Mouse (Mus musculus) urinary bladder, postnatal 14 days (tissue): ENCODE data around the gene Esr2.
"Not testable (repeated sequence)": the region's sequence is repeated elsewhere in the genome, so short reads cannot be mapped to it uniquely, and the experiment has no call there.

Source experiments
- DNase-seq: peaks from one replicate; pipeline ENCODE4 v3.0.0; 2021; ENCODE audit warnings: low spot score

Esr2 gene

DNA sequence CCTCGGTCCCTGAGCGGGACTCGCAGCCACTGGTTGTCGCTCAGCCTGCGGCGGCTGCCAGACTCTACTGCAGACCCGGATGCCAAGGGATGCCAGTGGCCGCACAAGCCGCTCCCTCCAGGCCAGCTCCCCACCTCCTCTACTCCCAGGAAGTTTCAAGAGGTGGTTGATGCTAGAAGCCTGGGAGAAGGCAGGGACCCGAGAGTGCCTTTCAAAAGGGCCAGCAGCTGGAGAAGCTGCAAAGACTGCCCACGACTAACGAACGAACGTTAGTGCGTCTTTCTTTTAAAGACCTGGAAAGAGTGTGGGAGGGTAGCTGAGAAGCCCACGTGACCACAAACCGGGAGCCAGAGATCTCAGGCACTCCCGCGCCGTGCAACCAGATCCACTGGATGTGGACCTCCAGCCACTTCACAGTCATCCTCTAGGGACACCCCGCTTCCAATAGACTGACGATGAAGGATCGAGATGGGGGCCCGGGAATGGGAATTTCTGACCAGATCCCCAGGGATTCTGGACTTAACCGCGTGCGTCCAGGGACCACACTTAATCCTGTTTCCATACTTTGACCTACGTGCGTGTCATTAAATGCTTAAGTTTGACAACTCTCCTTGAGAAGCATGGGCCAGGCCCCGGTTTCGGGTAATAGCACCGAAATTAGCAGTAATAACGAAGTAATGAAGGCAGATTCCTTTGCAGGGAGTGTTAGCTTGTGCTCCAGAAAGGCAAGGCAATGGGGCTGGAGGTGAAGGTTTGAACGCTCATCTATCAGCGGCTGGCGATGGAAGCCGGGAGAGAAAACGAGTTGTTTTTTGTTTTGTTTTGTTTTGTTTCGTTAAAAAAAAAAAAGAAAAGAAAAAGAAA lies at the start of gene Esr2:
Esr2 (minus strand) TSS at position 260 of the 864 bp plus-strand sequence.
- DNase-seq = peak; percentile 16

DNA sequence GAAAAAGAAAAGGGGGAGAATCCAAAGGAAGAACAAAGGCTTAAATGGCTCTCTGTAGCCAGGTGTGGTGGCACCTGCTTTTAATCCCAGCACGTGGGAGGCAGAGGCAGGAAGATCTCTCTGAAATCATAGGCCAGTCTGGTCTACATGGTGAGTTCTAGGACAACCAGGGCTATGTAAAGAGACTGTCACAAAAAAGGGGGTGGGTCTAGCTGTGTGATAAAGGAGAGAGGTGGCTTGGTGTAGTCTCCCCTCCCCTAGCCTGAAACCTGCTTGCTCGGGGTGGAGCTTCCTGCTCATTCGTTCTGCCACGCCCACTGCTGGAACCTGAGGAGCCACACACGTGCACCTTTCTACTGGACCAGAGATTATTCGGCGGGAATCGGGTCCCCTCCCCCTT lies 45.0 kb upstream of the Esr2 start:
- DNase-seq = not testable (repeated sequence)

DNA sequence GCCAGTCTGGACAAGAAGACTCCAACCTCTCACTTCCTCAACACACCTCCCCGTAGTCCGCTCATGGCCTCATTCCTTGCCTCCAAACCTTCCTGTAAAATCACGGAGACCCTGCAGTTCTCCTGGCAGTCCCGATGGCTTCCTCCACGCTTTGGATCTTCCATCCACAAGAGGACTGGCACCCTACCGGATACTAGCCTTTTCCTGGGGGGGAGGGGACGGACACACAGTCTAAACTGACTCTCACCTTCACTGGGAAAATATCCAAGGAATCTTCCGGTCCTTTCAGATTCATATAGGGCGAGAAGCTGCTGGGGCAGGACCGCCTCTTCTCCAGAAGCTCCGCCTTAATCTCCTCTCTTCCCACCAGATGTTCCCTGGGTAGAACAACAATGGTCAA lies 39.7 kb upstream of the Esr2 start:
- DNase-seq = no peak

DNA sequence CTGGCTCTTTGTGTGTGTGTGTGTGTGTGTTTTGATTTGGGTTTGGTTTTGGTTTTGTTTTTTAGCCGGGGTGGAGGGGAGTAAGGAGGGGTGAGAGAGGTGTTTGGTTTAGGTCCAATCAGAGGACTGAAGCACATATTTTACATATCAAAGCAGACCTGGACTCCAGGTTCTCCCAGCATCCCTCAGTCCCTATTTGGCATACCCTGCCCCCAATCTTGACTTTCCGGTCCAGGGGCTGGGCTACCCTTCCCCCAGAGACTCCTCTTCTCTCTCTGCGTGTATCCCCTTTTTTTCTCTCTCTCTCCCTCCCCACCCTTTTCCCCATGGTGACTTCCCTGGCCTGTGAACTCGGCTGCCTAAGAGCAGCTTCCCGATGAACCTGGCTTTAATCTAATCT lies 38.1 kb upstream of the Esr2 start:
- no peak for DNase-seq

DNA sequence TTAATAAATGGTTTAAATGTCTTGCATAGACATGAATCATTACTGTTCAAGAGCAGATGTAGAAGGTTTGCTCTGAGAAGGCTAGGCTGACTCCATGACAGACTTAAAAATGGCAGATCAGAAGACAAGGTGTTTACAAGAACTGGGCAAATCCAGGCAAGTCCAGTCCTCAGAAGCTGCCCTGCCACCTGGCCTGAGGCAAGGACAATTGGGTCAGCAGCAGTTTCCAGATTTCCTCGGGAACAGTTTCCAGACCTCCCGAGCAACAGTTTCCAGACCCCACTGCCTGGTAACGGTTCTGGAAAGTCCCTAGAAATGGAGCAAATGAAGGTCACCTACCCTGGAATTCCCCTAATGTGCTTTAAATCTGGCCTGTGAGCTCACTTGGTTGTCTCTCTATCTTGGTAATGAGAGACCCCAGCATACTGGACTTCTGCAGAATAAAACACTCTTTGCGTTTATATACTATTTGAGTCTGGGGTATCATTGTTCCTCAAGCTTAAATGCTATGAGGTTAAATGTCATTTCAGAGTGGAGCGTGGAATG lies 32.4 kb upstream of the Esr2 start:
- no peak for DNase-seq

DNA sequence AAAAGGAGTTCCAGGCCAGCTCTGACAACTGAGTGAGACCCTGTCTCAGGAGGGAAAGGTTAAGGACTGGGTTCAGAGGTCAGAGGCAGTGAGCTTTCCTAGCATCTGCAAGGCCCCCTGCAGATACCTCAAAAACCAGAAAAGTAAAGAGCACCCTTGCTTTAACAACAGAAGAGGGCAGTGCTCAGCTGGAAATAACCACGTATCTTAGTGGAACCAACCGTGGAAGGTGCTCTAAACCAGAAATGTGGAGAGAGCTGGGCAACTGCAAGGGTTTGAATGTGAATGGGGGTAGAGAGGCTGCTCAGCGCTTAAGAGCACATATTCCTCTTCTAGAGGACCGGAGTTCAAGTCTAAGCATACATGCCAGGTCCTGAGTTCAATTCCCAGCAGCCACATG lies 23.3 kb upstream of the Esr2 start:
- no peak for DNase-seq

DNA sequence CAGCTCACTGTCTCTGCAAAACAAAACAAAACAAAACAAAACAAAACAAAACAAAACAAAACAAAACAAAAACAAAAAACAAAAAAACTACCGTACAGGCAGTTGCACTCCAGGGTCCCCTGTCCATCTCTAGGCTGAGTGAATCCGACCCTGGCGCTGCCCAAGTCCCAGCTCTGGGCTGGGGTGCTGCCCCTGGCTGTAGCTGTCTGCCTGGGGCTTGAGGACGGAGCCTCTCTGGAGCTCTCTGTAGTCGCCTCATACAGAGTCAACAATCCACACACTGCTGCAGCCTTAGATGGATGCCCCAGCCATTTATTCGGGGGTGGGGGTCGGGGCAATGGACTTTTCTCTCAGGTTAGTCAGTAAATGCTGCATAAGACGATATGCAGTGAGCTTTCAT lies 20.0 kb upstream of the Esr2 start:
- DNase-seq = no peak

DNA sequence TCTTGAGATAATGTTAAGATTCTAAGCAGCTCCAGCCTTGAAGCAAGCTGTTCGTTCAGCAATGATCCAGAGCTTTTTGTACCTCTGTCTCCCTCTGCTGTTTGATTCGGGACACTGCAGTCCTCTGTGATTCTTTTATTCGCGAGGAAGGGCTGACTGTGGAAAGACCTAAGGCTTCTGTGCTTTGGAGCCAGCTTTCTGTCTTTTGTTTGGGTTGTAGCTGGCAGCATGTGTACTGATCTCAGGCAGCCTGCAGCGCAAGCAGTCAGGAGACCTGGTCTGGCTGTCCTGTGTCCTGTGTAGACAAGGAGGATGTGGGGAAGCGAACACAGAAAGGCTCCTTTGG lies 19.6 kb upstream of the Esr2 start:
- DNase-seq = peak; percentile 69

DNA sequence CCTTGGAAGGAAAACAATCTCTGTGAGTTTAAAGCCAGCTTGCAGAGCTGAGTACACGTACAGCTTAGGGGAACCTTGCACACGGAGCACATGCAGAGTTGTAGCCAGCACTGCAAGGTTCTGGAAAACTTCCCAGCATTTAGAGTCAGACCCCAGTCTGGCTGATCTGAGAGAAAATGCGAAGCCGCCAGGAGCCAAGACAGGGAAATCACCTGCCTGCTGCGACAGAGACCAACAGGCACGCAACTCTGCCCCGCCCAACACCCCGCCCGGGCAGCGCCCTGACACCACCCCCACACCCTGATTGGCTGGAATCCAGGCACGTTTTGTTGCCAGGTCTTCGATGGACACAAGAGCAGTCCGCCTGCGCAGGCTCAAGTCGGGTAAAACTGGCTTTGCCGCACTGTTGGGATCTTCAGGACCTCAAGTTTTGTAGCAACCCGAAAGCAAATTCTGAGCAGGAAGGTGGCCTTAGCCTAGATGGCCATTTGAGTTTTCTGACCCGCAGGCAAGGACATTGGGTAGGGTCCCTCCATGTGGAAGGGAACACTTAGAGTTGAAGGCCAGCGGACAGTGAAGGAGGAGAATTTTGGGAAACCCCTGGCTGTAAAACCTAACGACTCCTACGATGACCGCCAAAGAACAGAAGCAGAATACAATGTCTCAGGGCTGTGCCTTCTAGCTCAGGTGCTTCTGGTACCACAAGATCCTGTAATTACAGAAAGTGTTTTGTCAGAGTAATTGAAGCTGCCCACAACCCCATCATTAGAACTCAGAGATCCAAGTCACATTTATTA lies 19.1 kb upstream of the Esr2 start:
- peak; percentile 94 for DNase-seq

DNA sequence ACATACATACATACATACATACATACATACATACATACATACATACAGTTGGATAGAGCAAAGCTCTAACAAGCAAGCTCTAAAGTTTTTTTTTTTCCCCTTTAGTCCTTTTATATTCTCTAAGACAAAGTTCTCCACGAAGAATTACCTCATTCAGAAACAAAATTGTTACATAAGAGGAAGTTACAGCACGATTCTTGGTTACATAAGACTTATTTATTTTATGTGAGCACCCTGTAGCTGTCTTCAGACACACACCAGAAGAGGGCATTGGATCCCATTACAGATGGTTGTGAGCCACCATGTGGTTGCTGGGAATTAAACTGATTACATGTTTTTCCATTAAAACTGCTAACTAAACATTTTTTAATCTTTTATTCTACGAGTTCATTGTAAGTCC lies 17.5 kb upstream of the Esr2 start:
- no peak for DNase-seq

DNA sequence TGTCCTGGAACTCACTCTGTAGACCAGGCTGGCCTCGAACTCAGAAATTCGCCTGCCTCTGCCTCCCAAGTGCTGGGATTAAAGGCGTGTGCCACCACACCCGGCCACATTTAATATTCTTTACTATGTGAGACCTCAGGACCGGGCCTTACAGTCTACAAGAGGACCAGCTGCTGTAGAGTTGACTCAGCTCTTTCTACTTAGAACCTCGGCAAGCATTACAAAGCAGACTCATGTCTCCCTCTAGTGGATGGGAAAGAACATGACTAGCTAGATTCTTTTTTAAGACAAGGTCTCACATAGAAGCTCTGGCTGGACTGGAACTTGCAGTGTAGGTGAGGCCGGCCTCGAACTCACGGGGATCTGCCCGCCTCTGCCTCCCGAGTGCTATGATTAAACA lies 13.9 kb upstream of the Esr2 start:
- peak; percentile 10 for DNase-seq

DNA sequence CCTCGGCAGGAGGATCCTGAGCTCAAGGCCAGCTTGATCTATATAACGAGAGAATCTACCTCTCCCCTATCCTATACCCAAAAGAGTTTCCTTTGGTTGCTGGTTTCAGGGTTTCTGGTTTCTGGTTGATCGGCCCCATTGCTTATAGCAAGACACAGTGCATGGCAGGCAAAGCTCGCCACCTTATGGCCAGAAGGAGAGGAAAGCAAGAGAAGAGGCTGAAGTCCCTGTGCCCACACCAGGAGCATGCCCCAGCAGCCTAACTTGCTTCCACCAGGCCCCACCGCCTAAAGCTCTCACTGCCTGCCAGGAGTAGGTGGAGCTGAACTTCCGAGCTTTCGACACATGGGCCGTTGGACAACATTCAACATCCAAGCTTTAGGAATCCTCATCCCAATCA lies 10.8 kb upstream of the Esr2 start:
- DNase-seq = peak; percentile 47

DNA sequence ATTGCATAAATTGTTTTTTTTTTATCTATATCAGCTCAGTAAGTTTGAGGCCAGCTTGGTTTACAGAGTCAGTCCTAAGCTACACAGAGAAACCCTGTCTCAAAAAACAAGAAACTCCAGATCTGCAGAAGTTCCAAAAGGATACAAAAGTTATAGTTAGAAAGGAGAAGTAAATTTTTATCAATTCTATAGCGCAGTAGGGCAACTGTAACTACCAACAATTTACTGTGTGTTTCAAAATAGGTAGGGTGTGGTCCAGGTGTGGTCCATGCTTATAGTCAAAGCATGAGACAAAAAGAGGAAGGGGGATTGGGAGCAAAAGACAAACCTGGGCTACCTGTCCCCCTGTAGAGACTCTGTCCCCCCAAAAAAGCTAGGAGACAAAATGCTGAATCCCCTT lies 9.4 kb upstream of the Esr2 start:
- DNase-seq = no peak

DNA sequence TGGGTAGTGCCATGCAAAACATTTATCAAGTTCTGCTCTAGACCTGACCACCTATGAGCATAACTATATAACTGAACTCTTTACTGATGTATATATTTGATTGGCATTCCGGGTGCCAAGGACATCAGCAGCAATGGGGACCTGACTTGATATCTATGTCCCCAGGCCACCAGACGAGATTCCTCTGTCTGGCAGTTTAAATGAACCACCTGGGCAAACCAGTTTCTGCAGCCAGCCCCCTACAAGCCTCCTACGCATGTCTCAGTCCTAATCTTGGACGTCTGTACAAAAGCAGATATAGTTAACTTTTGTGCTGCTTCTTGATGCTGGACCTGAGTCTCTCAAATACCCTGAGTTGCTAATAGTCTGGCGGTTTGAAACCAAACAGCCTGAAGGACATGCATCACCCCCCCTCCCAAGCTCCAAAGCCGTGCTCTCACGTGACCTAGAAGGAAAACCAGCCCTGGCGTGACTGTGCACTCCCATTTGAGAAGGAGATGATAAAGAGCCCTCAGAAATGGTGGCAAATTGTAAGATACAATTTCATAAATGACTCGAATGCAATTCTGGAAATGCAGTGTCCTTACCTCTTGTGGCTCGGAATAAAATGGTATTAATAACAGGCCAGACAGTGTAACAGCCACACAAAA lies 8.2 kb upstream of the Esr2 start:
- no peak for DNase-seq

DNA sequence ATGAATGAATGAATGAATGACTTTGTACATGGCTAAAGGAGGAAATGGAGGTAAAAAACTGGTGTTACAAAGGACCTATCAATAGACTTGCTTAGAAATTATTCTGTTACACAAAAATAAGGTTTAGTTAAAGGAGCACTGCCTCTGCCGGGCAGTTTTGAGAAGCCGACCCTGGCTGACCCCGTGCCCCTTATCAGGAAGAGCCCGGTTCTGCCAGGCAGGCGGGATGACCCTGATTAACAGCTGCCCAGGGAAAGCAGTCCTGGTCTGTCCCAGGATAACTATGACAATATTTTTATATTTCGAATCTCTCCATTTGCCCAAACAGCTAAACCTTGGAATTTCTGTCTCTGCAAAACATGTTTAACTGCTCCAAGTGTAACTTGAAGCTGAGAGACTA lies 7.2 kb upstream of the Esr2 start:
- no peak for DNase-seq

DNA sequence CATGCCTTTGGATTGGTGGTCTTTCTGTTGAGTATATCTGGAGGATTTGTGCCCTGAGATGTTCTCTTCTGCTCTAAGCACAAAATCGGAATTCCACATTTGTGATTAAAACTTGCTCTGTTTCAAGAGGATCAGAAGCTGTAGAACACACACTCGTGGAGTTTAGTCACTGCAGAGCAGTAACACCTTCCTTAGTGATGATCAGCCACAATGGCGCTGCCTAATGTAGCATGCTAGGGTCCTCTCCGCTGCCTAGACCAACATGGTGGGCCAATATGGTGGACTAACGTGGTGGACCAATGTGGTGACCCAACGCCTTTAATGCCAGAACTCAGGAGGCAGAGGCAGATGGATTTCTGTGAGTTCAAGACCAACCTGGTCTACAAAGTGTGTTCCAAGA lies 5.8 kb upstream of the Esr2 start:
- DNase-seq = no peak

DNA sequence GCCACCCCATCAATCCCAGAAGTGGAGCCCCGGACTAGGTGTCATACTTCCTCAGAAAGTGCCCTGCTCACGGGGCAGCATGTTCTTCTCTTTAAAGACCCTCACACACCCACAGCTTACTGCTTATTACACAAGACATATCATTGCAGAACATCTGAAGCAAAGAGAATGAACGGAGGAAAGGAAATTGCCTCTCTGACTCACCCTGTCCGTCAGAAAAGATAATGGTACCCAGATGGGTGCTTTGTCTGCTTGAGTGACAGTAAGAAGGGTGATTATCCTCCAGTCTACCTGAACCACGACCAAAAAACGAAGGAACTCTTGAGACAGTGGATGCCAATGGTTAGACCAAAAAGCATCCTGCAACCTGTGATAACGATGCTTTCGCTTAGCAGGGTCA lies 4.4 kb upstream of the Esr2 start:
- no peak for DNase-seq

DNA sequence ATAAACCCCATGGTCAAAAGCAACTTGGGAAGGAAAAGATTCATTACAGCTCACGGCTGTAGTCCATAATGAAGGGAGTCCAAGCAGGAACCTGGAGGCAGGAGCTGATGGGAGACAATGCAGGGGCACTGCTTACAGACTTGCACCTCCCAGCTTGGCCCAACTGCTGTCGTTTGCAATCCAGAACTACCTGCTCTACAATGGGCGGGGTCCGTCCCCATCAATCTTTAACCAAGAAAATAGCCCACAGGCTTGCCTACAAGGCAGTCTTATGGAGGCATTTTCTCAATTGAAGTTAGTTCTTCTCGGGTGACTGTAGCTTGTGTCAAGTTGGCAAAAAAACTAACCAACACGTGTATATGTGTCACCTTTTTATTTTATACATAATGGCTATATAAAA lies 3.4 kb upstream of the Esr2 start:
- no peak for DNase-seq

DNA sequence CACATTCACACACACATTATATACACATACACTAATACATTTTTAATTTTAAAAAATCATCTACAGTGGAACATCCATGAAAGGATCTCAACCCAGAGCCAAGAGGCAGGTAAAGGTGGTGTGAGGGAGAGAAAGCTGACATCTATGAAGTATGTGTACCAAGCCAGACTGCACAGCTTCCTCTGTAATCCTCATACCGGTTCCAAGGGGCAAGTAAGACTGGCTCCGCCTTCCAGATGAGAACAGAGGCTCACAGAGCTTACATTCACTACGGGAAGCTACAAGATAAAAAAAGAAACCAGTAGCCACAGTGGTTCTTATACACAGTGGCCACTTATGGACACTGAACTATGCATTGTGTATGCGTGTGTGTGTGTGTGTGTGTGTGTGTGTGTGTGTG lies 2.5 kb upstream of the Esr2 start:
- DNase-seq = no peak

DNA sequence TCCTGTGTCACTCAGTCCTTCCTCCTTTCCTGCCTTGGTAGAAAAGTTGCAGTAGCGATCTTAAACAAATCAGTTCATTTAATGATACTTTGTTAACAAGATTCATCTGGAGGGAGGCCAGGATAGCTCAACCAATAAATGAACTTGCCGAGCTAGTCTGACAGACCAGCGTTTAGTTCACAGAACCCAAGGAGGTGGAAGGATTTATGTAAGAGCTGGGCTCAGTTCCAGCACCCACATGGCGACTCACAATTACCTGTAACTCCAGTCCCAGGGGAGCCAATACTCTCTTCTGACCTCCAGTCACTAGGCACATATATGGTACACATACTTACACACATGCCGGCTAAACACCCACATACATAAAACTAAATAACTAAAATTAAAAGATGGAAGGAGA lies 2.0 kb upstream of the Esr2 start:
- peak; percentile 46 for DNase-seq

DNA sequence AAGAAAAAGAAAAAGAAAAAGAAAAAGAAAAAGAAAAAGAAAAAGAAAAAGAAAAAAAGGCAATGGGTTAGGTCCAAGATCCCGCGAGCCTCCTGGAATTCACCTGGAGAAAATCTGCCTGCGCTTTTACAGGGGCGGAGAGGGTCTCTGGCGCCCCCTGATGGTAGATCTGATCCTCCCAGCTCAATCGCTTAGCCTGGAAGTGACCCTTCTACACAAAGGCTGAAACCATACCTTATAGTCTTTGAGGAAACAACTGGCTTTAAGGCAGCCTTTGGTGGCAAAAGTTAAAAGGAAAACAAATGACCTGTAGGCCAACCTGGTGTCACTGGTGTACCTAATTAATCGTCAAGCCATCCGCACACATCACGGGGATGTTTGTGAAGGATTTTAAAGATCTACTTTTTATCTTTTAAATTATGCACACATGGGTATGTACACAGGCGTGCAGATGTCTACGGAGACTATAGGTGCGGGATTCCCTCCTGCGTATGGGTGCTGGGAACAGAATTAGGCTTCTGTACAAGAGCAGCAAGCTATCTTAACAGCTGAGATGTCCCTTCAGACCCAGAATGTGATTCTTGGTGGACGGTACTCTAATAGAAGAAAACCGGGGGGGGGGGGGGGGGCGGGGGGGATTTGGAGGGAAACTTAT lies 932 bp upstream of the Esr2 start:
- DNase-seq = peak; percentile 73

DNA sequence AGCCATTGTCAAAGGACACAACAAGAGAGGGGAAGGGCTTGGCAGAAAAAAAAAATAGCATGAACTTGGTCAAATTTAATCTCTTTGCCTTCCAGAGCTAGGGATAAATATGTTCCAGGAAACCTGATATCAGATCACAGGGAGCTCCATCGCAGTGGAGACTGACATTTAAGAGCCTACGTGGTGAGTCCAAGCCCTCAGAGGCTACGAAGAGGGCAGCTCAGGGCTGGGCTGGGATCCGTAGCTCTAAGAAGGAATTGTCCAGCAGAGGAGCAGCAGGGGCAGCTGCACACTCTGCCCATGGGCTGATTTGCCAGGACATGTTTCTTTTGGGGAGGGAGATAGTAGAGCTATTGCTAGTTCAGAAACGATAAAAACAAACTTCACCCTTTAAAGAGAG lies 11.4 kb downstream of the Esr2 start:
- DNase-seq = no peak
